Mouse (Mus musculus): ENCODE measurements around the gene Slc39a8. TPM values are rescaled to one million over a fixed set of nuclear protein-coding genes. Genes with fewer than 3 reads are reported as not detected.

Slc39a8 gene
- polyA plus RNA-seq, 1 experiment from 2014 or later = 22.7 TPM

DNA sequence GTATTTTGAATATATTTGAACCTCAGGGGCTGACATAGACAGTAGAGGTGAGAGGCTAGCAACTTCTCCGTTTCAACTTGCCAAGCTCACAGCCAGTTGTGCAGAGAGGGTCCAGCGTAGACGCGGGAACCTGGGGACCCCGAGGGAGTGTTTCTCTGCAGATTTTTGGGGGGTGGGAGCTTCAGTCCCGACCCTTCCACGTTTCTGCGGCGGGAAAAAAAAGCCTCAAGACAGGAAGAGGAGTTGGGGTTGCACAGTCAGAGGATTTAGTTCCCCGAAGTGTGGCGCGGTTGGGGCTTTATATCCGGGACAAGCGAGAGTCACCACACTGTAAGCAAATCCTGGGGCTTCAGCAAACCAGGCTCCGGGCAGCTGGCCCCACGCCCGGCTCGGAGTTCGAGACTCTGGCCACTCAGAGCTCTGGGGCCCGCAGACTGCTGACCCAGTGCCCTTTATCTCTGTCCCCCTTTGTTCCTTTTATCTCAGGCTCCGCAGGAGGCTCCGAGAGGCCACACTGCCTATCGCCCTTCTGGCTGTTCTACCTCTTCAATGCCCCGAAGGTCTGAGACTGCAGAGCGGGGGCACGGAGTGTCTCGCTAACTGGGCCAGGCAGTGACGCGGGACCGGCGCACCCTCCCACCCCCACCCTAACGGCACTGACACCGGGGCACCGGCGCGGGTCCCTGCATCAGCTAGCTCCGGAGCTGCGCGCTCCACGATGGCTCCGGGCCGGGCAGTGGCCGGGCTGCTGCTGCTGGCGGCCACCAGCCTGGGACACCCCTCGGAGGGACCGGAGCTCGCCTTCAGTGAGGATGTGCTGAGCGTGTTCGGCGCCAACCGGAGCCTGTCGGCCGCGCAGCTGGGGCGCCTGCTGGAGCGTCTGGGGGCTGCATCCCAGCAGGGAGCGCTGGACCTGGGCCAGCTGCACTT, 940 bp downstream of the Slc39a8 start:
- peak overlapping the region; percentile 86 for H3K9ac ChIP-seq (ENCODE audit: low read depth, low read length)
- H3K4me3 ChIP-seq (ENCODE audit: low read length) = peak overlapping the region; percentile 85
- H3K36me3 ChIP-seq (ENCODE audit: control insufficient read depth, insufficient read depth, low read length) = no peaks in the 10 kb centered on the region
- ATAC-seq = peak; percentile 78
- under 1% methylated on average over 57 of the region's 57 CpGs for WGBS
- peak overlapping the region; percentile 93 for H3K4me2 ChIP-seq (ENCODE audit: low read depth, low read length)
- no peaks in the 10 kb centered on the region for H3K27me3 ChIP-seq (replicated peaks; ENCODE audit: control insufficient read depth, insufficient read depth, low read length)
- H3K4me1 ChIP-seq (ENCODE audit: control insufficient read depth, insufficient read depth, low read length) = peaks cover 9% of the 10 kb centered on the region; the same call in 1 of the 2 replicates
- no peaks in the 10 kb centered on the region for H3K9me3 ChIP-seq (ENCODE audit: control insufficient read depth, low read length)
- peak overlapping the region; percentile 90 for H3K27ac ChIP-seq (ENCODE audit: low read length)

DNA sequence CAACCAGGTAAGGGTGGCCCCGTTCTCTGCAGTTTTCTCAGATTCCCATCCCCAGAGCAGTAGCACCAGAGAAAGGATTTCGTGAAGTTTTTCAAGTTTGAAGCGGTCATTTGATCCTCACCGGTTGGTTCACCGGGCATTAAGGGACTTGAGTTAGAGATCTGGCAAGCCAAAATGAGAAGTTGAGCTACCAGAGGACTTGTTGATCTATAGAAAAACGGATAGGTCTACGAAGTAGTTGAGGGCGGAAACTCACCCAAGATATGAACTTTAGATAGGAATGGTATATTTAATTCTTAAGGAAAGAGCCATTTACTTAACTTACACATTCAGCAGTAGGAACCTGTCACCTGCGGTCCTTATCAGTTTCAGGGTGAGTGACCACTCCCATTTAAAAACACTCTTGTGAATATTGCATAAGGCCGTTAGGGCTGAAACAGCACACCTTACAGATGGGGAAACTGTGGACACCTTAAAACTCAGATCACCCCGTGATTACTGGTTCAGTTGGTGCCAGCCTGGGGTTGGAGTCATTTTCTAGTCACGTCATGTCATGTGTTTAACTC, 1.7 kb downstream of the Slc39a8 start:
- 21% methylated on average over 12 of the region's 12 CpGs for WGBS
- no peaks in the 10 kb centered on the region for H3K27me3 ChIP-seq (replicated peaks; ENCODE audit: control insufficient read depth, insufficient read depth, low read length)
- peak; percentile 13; the same call in 1 of the 2 replicates for ATAC-seq
- H3K4me1 ChIP-seq (ENCODE audit: control insufficient read depth, insufficient read depth, low read length) = peaks cover 6% of the 10 kb centered on the region; the same call in 1 of the 2 replicates
- H3K27ac ChIP-seq (ENCODE audit: low read length) = peak overlapping the region; percentile 90
- peak overlapping the region; percentile 86 for H3K9ac ChIP-seq (ENCODE audit: low read depth, low read length)
- no peaks in the 10 kb centered on the region for H3K9me3 ChIP-seq (ENCODE audit: control insufficient read depth, low read length)
- H3K4me2 ChIP-seq (ENCODE audit: low read depth, low read length) = peak overlapping the region; percentile 93
- no peaks in the 10 kb centered on the region for H3K36me3 ChIP-seq (ENCODE audit: control insufficient read depth, insufficient read depth, low read length)
- H3K4me3 ChIP-seq (ENCODE audit: low read length) = peak overlapping the region; percentile 85

DNA sequence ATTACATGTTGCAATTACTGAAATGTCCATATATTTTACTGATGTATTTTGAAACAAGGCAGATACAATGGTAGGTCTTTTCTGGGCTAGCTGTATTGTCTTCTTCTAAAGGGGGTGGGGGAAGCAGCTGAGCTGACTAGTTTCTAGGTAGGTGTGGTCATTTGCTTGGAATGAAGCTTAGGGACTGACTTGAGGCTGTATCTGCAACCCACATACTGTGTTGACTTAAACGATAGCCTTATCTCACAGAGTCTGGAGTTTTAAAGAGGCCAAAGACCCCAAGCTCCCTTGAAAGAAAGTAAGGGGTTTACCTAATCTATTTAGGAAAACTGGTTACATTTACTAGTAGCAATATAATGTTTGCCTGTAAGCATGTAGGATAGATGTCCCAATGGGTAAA, 2.9 kb downstream of the Slc39a8 start:
- Histone ChIP-seq H3K27me3 (replicated peaks; ENCODE audit: control insufficient read depth, insufficient read depth, low read length) (no peaks in the 10 kb centered on the region), H3K9me3 (ENCODE audit: control insufficient read depth, low read length) (no peaks in the 10 kb centered on the region), H3K4me2 (ENCODE audit: low read depth, low read length) (no peak overlapping the region), H3K27ac (ENCODE audit: low read length) (no peak overlapping the region), H3K4me1 (ENCODE audit: control insufficient read depth, insufficient read depth, low read length) (peaks cover 8% of the 10 kb centered on the region; the same call in 1 of the 2 replicates), H3K36me3 (ENCODE audit: control insufficient read depth, insufficient read depth, low read length) (no peaks in the 10 kb centered on the region), H3K9ac (ENCODE audit: low read depth, low read length) (no peak overlapping the region), H3K4me3 (ENCODE audit: low read length) (no peak overlapping the region)
- 38% methylated on average over 1 of the region's 1 CpGs for WGBS
- ATAC-seq = no peak

DNA sequence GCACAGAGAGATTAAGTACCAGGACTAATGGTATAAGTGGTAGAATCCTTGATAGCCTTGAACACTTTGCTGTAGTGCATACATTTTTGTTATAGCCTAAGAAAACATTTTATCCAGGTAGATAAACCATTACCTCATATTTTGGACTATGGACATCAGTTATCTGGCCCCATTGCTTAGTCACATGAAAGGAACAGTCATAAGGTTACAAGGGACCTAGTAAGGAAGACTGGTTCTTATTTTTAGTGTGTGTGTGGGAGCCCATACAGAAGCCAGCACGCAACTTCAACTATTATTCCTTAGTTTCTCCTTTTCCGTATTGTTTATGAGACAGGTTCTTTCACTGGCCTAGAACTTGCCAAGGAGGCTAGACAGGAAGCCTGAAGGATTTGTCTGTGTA, 7.4 kb downstream of the Slc39a8 start:
- ATAC-seq = peak; percentile 70
- Histone ChIP-seq H3K4me2 (ENCODE audit: low read depth, low read length) (no peak overlapping the region), H3K36me3 (ENCODE audit: control insufficient read depth, insufficient read depth, low read length) (no peaks in the 10 kb centered on the region), H3K9ac (ENCODE audit: low read depth, low read length) (no peak overlapping the region), H3K27ac (ENCODE audit: low read length) (no peak overlapping the region), H3K4me1 (ENCODE audit: control insufficient read depth, insufficient read depth, low read length) (peaks cover 2% of the 10 kb centered on the region; the same call in 1 of the 2 replicates), H3K9me3 (ENCODE audit: control insufficient read depth, low read length) (no peaks in the 10 kb centered on the region), H3K4me3 (ENCODE audit: low read length) (no peak overlapping the region), H3K27me3 (replicated peaks; ENCODE audit: control insufficient read depth, insufficient read depth, low read length) (no peaks in the 10 kb centered on the region)
- WGBS = 92% methylated on average over 2 of the region's 2 CpGs

DNA sequence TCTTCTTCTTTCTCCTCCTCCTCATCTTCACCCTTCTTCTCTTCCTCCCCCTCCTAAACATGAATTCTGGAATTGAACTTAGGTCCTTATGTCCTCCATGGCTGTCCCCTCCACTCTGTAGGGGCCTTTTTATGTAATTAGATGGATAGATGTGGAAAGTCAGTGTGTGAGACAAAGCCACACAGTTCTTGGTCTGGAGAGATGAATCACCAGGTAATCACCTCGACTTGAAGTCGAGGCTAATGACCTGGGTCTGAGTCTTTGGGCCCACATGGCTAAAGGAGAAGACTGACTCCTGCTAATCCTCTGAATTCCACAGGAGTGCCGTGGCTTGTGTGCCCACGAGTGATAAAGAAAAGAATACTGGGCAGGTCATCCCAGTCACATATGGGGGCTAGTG, 7.8 kb downstream of the Slc39a8 start:
- Histone ChIP-seq H3K9me3 (ENCODE audit: control insufficient read depth, low read length) (no peaks in the 10 kb centered on the region), H3K4me2 (ENCODE audit: low read depth, low read length) (no peak overlapping the region), H3K27ac (ENCODE audit: low read length) (no peak overlapping the region), H3K4me3 (ENCODE audit: low read length) (no peak overlapping the region), H3K4me1 (ENCODE audit: control insufficient read depth, insufficient read depth, low read length) (peaks cover 2% of the 10 kb centered on the region; the same call in 1 of the 2 replicates), H3K36me3 (ENCODE audit: control insufficient read depth, insufficient read depth, low read length) (no peaks in the 10 kb centered on the region), H3K27me3 (replicated peaks; ENCODE audit: control insufficient read depth, insufficient read depth, low read length) (no peaks in the 10 kb centered on the region), H3K9ac (ENCODE audit: low read depth, low read length) (no peak overlapping the region)
- 65% methylated on average over 4 of the region's 4 CpGs for WGBS
- peak; percentile 24; the same call in 1 of the 2 replicates for ATAC-seq

DNA sequence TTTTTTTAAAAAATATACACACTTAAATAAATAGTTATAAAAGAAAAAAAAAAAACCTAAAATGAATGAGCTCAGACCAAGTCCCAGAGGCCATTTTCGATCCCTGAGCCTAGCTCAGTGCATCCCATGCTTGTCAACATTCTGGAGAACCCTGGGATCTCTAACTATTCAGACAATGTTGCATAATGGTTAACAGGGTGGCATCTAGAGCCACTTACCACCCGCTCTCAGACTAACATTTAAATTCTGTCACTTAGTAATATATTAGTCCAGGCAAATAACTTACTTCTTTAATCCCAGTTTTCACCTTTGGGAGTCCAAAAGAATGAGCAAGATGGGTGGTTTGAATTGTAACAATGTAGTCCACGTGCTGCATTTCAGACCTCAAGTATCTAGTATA, 9.9 kb downstream of the Slc39a8 start:
- ATAC-seq = no peak

DNA sequence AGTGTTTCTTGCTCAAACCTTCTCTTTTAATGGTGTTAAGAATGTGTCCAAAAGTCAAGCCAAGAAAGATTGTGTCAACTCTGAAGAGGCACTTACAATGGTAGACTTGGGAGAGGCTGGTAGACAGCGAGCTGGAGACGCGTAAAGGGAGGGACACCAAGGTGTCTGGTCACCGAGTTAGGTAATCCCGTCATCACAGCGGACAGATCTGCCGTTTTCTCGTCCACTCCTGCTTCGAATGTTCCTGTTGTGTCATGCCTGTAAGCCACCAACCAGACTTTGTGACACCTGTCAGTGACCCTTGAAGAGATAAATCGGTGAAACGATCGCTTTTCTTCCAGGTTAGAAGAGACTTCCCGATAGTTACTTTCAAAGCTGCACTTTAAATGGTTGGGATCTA, 14.5 kb downstream of the Slc39a8 start:
- no peak overlapping the region for H3K4me3 ChIP-seq (ENCODE audit: low read length)
- H3K27ac ChIP-seq (ENCODE audit: low read length) = no peak overlapping the region
- H3K4me1 ChIP-seq (ENCODE audit: control insufficient read depth, insufficient read depth, low read length) = peaks cover 12% of the 10 kb centered on the region
- WGBS = 94% methylated on average over 13 of the region's 13 CpGs
- no peaks in the 10 kb centered on the region for H3K27me3 ChIP-seq (replicated peaks; ENCODE audit: control insufficient read depth, insufficient read depth, low read length)
- H3K9ac ChIP-seq (ENCODE audit: low read depth, low read length) = no peak overlapping the region
- H3K9me3 ChIP-seq (ENCODE audit: control insufficient read depth, low read length) = no peaks in the 10 kb centered on the region
- ATAC-seq = no peak
- no peaks in the 10 kb centered on the region for H3K36me3 ChIP-seq (ENCODE audit: control insufficient read depth, insufficient read depth, low read length)
- no peak overlapping the region for H3K4me2 ChIP-seq (ENCODE audit: low read depth, low read length)

More for the DNA sequence above, 9.9 kb downstream of the Slc39a8 start:
- Histone ChIP-seq H3K27ac (ENCODE audit: low read length) (no peak overlapping the region), H3K9ac (ENCODE audit: low read depth, low read length) (no peak overlapping the region), H3K4me3 (ENCODE audit: low read length) (no peak overlapping the region), H3K4me2 (ENCODE audit: low read depth, low read length) (no peak overlapping the region), H3K36me3 (ENCODE audit: control insufficient read depth, insufficient read depth, low read length) (no peaks in the 10 kb centered on the region), H3K4me1 (ENCODE audit: control insufficient read depth, insufficient read depth, low read length) (peaks cover 2% of the 10 kb centered on the region; the same call in 1 of the 2 replicates), H3K27me3 (replicated peaks; ENCODE audit: control insufficient read depth, insufficient read depth, low read length) (no peaks in the 10 kb centered on the region), H3K9me3 (ENCODE audit: control insufficient read depth, low read length) (no peaks in the 10 kb centered on the region)
- 85% methylated on average over 3 of the region's 3 CpGs for WGBS

DNA sequence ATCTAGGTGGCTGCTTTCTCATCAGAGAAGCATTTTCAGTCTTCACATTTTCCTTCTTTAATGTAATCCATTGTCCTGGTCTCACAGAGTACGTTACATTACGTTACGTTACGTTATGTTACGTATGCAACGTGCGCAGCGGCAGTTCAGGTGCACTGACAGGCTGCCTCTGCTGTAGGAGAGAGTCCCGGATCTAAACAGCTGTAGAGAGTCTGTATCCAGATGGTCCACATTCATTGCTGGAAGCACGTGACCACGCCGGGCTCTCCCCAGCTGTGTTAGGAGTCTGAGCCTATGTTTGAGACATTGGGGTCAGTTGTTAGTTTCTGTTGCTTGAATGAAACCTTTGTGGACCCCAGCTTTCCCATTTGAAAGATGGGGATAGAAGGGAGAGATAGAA, 15.1 kb downstream of the Slc39a8 start:
- Histone ChIP-seq H3K36me3 (ENCODE audit: control insufficient read depth, insufficient read depth, low read length) (no peaks in the 10 kb centered on the region), H3K27ac (ENCODE audit: low read length) (no peak overlapping the region), H3K9me3 (ENCODE audit: control insufficient read depth, low read length) (no peaks in the 10 kb centered on the region), H3K4me1 (ENCODE audit: control insufficient read depth, insufficient read depth, low read length) (peaks cover 12% of the 10 kb centered on the region), H3K27me3 (replicated peaks; ENCODE audit: control insufficient read depth, insufficient read depth, low read length) (no peaks in the 10 kb centered on the region), H3K4me2 (ENCODE audit: low read depth, low read length) (no peak overlapping the region), H3K4me3 (ENCODE audit: low read length) (no peak overlapping the region), H3K9ac (ENCODE audit: low read depth, low read length) (no peak overlapping the region)
- WGBS = 64% methylated on average over 12 of the region's 12 CpGs
- ATAC-seq = no peak

DNA sequence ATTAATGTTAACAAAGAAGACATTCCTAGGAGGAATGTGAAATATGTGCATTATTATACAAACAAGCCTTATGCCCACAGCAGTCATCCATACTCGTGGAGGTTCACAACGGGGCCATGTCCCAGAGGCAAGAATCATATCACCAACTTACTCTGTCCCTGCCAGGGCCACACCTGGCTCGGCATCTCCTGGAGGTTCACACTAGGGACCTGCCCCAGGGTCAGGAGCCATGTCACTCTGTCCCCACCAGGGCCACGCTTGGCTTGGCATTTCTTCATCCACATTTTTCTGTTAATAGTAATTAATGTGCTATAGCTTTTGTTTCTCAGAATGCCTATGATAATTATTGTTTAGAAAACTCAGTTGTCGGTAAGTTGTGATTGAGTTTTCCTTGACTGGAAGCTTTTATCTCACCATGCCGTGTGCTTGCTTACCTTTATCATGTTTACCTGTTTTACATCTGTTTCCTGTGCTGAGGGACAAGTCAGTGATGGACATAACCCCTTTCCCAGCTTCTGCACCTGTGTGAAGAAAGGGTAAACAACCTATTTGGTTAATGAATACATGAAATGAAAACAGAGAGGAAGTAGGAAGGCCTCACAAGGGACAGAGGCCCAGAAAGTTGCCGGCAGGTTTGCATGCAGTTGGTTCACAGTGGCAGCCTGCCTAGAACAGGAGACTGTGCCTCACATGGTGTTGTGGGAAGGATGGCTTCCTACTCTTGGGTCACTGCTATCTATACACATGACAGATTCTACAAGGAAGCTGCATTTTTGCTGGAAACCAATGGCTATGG, 16.8 kb downstream of the Slc39a8 start:
- H3K9me3 ChIP-seq (ENCODE audit: control insufficient read depth, low read length) = no peaks in the 10 kb centered on the region
- H3K27ac ChIP-seq (ENCODE audit: low read length) = no peak overlapping the region; the same call in 1 of the 2 replicates
- no peak overlapping the region for H3K4me3 ChIP-seq (ENCODE audit: low read length)
- WGBS = 45% methylated on average over 7 of the region's 7 CpGs
- H3K27me3 ChIP-seq (replicated peaks; ENCODE audit: control insufficient read depth, insufficient read depth, low read length) = no peaks in the 10 kb centered on the region
- H3K36me3 ChIP-seq (ENCODE audit: control insufficient read depth, insufficient read depth, low read length) = no peaks in the 10 kb centered on the region
- H3K4me1 ChIP-seq (ENCODE audit: control insufficient read depth, insufficient read depth, low read length) = peaks cover 18% of the 10 kb centered on the region
- no peak overlapping the region for H3K4me2 ChIP-seq (ENCODE audit: low read depth, low read length)
- peak; percentile 29; the same call in 1 of the 2 replicates for ATAC-seq
- H3K9ac ChIP-seq (ENCODE audit: low read depth, low read length) = no peak overlapping the region

Measured in intestine, embryonic 16.5 days (tissue).